Mouse (Mus musculus) myocyte (in vitro differentiated cells): ENCODE data around the gene Ly9. TPM values are rescaled to one million over a fixed set of nuclear protein-coding genes. Genes with fewer than 3 reads are reported as not detected.

Experiments
- H3K27me3 ChIP-seq: one replicate; pipeline ENCODE4 v1.6.1; 2011; ENCODE audit not compliant: control insufficient read depth, insufficient read depth, insufficient read length
- H3K36me3 ChIP-seq: one replicate; pipeline ENCODE4 v1.6.1; 2011; ENCODE audit not compliant: control insufficient read depth, insufficient read depth
- H3K4me2 ChIP-seq: one replicate; pipeline ENCODE4 v1.6.1; 2011; ENCODE audit warnings: low read depth, control low read depth
- H3K4me3 ChIP-seq: one replicate; pipeline ENCODE4 v1.5.1; 2011; ENCODE audit warnings: mild to moderate bottlenecking, control low read depth, moderate library complexity
- H3K79me2 ChIP-seq: one replicate; pipeline ENCODE4 v1.6.1; 2011; ENCODE audit not compliant: control insufficient read depth, insufficient read depth
- H3ac ChIP-seq: one replicate; pipeline ENCODE4 v1.6.1; 2011; ENCODE audit not compliant: control insufficient read depth, insufficient read length
- CEBPB ChIP-seq: IDR thresholded peaks from 2 replicates; pipeline ENCODE4 v1.6.1; 2011; ENCODE audit warnings: mild to moderate bottlenecking, moderate library complexity; ENCODE audit not compliant: poor library complexity, insufficient read depth, severe bottlenecking
- E2F4 ChIP-seq: IDR thresholded peaks from one replicate; pipeline ENCODE4 v1.6.1; 2011; ENCODE audit warnings: mild to moderate bottlenecking, control low read depth, moderate library complexity; ENCODE audit not compliant: insufficient read depth
- MAX ChIP-seq: IDR thresholded peaks from one replicate; pipeline ENCODE4 v1.6.1; 2011; ENCODE audit warnings: low read depth, mild to moderate bottlenecking, control low read depth
- MYOD1 ChIP-seq, 3 experiments: IDR thresholded peaks; one replicate each; pipeline ENCODE4 v1.6.1; 2011; ENCODE audit warnings: control low read depth in 2 of 3, low read depth in 2 of 3, mild to moderate bottlenecking in 2 of 3, moderate library complexity in 1 of 3; ENCODE audit not compliant: insufficient read length in 2 of 3, control insufficient read depth in 1 of 3
- MYOG ChIP-seq, 3 experiments: IDR thresholded peaks; one replicate each; pipeline ENCODE4 v1.6.1; 2011; ENCODE audit warnings: control low read depth in 2 of 3, low read depth in 2 of 3, mild to moderate bottlenecking in 2 of 3; ENCODE audit not compliant: insufficient read length in 2 of 3, control insufficient read depth in 1 of 3, insufficient read depth in 1 of 3
- POLR2A ChIP-seq: IDR thresholded peaks from one replicate; pipeline ENCODE4 v1.6.1; 2011; ENCODE audit warnings: low read depth, mild to moderate bottlenecking, control low read depth, moderate library complexity; ENCODE audit not compliant: insufficient read length
- POLR2AphosphoS2 ChIP-seq: IDR thresholded peaks from one replicate; pipeline ENCODE4 v1.6.1; 2011; ENCODE audit warnings: low read depth, control low read depth; ENCODE audit not compliant: insufficient read length
- REST ChIP-seq: IDR thresholded peaks from one replicate; pipeline ENCODE4 v1.6.1; 2011; ENCODE audit warnings: mild to moderate bottlenecking, control low read depth, moderate library complexity; ENCODE audit not compliant: insufficient read depth, insufficient read length
- SRF ChIP-seq: IDR thresholded peaks from one replicate; pipeline ENCODE4 v1.6.1; 2011; ENCODE audit warnings: low read depth; ENCODE audit not compliant: control insufficient read depth, insufficient read length
- TCF12 ChIP-seq: IDR thresholded peaks from one replicate; pipeline ENCODE4 v1.6.1; 2011; ENCODE audit warnings: mild to moderate bottlenecking, control low read depth; ENCODE audit not compliant: poor library complexity, insufficient read depth, severe bottlenecking
- TCF3 ChIP-seq: IDR thresholded peaks from one replicate; pipeline ENCODE4 v1.6.1; 2011; ENCODE audit warnings: low read depth, control low read depth; ENCODE audit not compliant: insufficient read length
- USF1 ChIP-seq: IDR thresholded peaks from one replicate; pipeline ENCODE4 v1.6.1; 2011; ENCODE audit warnings: low read depth, mild to moderate bottlenecking, control low read depth, moderate library complexity
- polyA plus RNA-seq: library from polyadenylated mRNA; unstranded; fragments of >200 nt; fragmentation: generic; extraction: Trizol; gene quantifications from one replicate; pipeline ENCODE4 v1.2.1, GENCODE M21; 2012; ENCODE audit warnings: missing spikeins

Ly9 gene
- polyA plus RNA-seq, 1 experiment: not detected

GRCm38 (mm10) chr1:171551326-171551725, 55.9 kb downstream of the Ly9 start:
- TF ChIP-seq MYOG (IDR thresholded peaks at IDR 0.05; ENCODE audit: control insufficient read depth in 1 of 3, insufficient read depth in 1 of 3, insufficient read length in 2 of 3, low read depth in 2 of 3) (no peak), POLR2AphosphoS2 (no peak), USF1 (no peak), REST (no peak), MYOD1 (IDR thresholded peaks at IDR 0.05; ENCODE audit: control insufficient read depth in 1 of 3, insufficient read length in 2 of 3, low read depth in 2 of 3) (no peak), SRF (no peak), CEBPB (no peak), POLR2A (no peak), TCF12 (no peak)
- H3K79me2 ChIP-seq: no peaks in the 10 kb centered on the region
- no peaks in the 10 kb centered on the region for H3K27me3 ChIP-seq
- H3K36me3 ChIP-seq: no peaks in the 10 kb centered on the region
- H3K4me2 ChIP-seq: no peak overlapping the region
- no peak overlapping the region for H3ac ChIP-seq
- H3K4me3 ChIP-seq: no peak overlapping the region

DNA sequence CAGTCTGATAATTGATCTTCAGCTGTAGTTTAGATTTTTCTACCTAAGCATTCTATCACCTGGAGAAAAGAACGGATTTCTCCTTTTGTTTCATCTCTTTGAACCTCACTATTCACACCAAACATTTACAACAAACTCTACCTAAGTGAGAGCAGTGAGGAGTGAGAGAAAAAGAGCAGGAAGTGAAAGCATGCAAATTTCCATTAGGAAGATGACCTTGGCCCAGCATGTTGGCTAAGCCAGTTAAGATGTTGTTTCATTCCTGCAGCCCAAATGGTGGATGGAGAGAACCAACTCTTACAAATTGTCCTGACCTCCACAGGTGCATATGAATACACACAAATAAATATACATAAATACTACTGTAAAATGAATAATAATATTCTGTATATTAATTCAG, 66.5 kb downstream of the Ly9 start:
- Histone ChIP-seq H3K4me2 (no peak overlapping the region), H3ac (no peak overlapping the region), H3K36me3 (no peaks in the 10 kb centered on the region), H3K27me3 (no peaks in the 10 kb centered on the region), H3K79me2 (no peaks in the 10 kb centered on the region), H3K4me3 (no peak overlapping the region)
- no peak for TF ChIP-seq POLR2AphosphoS2
- no peak for TF ChIP-seq MYOD1 (IDR thresholded peaks at IDR 0.05; ENCODE audit: control insufficient read depth in 1 of 3, insufficient read length in 2 of 3, low read depth in 2 of 3)
- TF ChIP-seq USF1: no peak
- TF ChIP-seq POLR2A: no peak
- no peak for TF ChIP-seq TCF3
- no peak for TF ChIP-seq E2F4
- TF ChIP-seq REST: no peak
- TF ChIP-seq SRF: no peak
- TF ChIP-seq TCF12: no peak
- no peak for TF ChIP-seq MYOG (IDR thresholded peaks at IDR 0.05; ENCODE audit: control insufficient read depth in 1 of 3, insufficient read depth in 1 of 3, insufficient read length in 2 of 3, low read depth in 2 of 3)
- TF ChIP-seq CEBPB: no peak
- no peak for TF ChIP-seq MAX

Other genes starting within 250 kb of the Ly9 start
- not detected for gene Klhdc9, start 246.6 kb downstream of the Ly9 start, polyA plus RNA-seq
- gene Nectin4, start 237.3 kb downstream of the Ly9 start, polyA plus RNA-seq: 0.08 TPM
- gene Arhgap30, start 218.5 kb downstream of the Ly9 start, polyA plus RNA-seq: 0.02 TPM
- gene Usf1, start 196.1 kb downstream of the Ly9 start, polyA plus RNA-seq: 106 TPM
- 0.41 TPM for gene Tstd1, start 188.5 kb downstream of the Ly9 start, polyA plus RNA-seq
- gene F11r, start 169.9 kb downstream of the Ly9 start, polyA plus RNA-seq: 24.2 TPM
- gene Alyref2, start 103.9 kb downstream of the Ly9 start, polyA plus RNA-seq: 6.6 TPM
- gene Itln1, start 72.1 kb downstream of the Ly9 start, polyA plus RNA-seq: not detected
- 0.04 TPM for gene Cd244a, start 48.2 kb downstream of the Ly9 start, polyA plus RNA-seq
- gene Slamf7, start 45.6 kb upstream of the Ly9 start, polyA plus RNA-seq: not detected
- gene Cd48, start 74.6 kb upstream of the Ly9 start, polyA plus RNA-seq: not detected
- not detected for gene Slamf1, start 159.7 kb upstream of the Ly9 start, polyA plus RNA-seq
- not detected for gene Cd84, start 232.3 kb upstream of the Ly9 start, polyA plus RNA-seq